Comparison of ENCODE assay signal across 26 mouse cellular contexts in genomic region chr5:72003811-72004435, GRCm38 (mm10).
DNase-seq lines count a peak whose midpoint lies in the region; TF ChIP-seq lines count a peak whose summit lies in the region.
"Had no signal": no experiment of that assay in that cellular context is flagged by ENCODE, and none has a peak within 500 bp of the region (broad histone marks: within the 10 kb centered on the region; RNA-seq: fewer than 3 reads in every experiment).

No protein-coding gene starts in this region.

- no peak for TF ChIP-seq POLR2A in kidney, adult 2 months (IDR thresholded peaks at IDR 0.05; ENCODE audit: low read depth, low read length)

- no peaks in the 10 kb centered on the region for H3K27me3 ChIP-seq in kidney, adult 2 months (replicated peaks; ENCODE audit: control insufficient read depth, insufficient read depth, low read length)
- H3K27me3 ChIP-seq: heart, embryonic 12.5 days; hindbrain, embryonic 15.5 days; stomach, embryonic 15.5 days had no signal

- DNase-seq in adrenal gland, adult (ENCODE audit: inconsistent age in 2 of 2, low spot score in 1 of 2) = peak; percentile 15 to 60
- no peak for DNase-seq in adrenal gland, adult 18-20 months (ENCODE audit: low spot score in 2 of 2)
- DNase-seq in kidney, adult 2 months = peak; percentile 74
- DNase-seq in kidney, postnatal 10 days = no peak
- peak; percentile 15 for DNase-seq in adrenal gland, postnatal 10 days
- DNase-seq in kidney, postnatal 14 days = peak; percentile 9
- DNase-seq in urinary bladder, postnatal 10 days (ENCODE audit: low spot score) = no peak
- DNase-seq in spleen, adult 12 weeks (ENCODE audit: low spot score) = no peak
- DNase-seq: cerebellum, adult 8-10 months; cerebellum, postnatal 36 days; gastrocnemius, postnatal 36 days; heart, adult 2 months; heart, postnatal 4 days; layer of hippocampus, postnatal 36 days; left cerebral cortex, postnatal 4 days; lung, adult 2 months; lung, postnatal 10 days; midbrain, embryonic 14.5 days; right cerebral cortex, postnatal 14 days had no signal

- H3K4me1 ChIP-seq in kidney, adult 2 months (ENCODE audit: control insufficient read depth, insufficient read depth, low read length) = peaks cover 4% of the 10 kb centered on the region; the same call in 1 of the 2 replicates
- H3K4me1 ChIP-seq: heart, embryonic 12.5 days; hindbrain, embryonic 15.5 days; stomach, embryonic 15.5 days had no signal

- no peak overlapping the region for H3K27ac ChIP-seq in kidney, adult 2 months (ENCODE audit: insufficient read depth, low read depth, low read length)
- H3K27ac ChIP-seq: heart, adult 2 months; hindbrain, embryonic 15.5 days; kidney, postnatal 0 days; liver, embryonic 14.5 days; macrophage; stomach, embryonic 15.5 days had no signal

- TF ChIP-seq CTCF in kidney, adult 2 months (conservative IDR thresholded peaks at IDR 0.05; ENCODE audit: insufficient read depth, insufficient read length, low read depth, low read length) = no peak

- H3K4me3 ChIP-seq in kidney, adult 2 months (ENCODE audit: insufficient read depth, low read depth, low read length) = no peak overlapping the region
- H3K4me3 ChIP-seq: heart, adult 2 months; heart, embryonic 12.5 days; hindbrain, embryonic 15.5 days; stomach, embryonic 15.5 days had no signal

- no peaks in the 10 kb centered on the region for H3K36me3 ChIP-seq in kidney, adult 2 months (ENCODE audit: control insufficient read depth, insufficient read depth, low read length)
- H3K36me3 ChIP-seq: G1E; heart, embryonic 12.5 days; hindbrain, embryonic 15.5 days; stomach, embryonic 15.5 days had no signal

- WGBS in kidney, adult 2 months = 43% methylated on average over 3 of the region's 3 CpGs

Comparison
In these comparisons a context has a peak if more than half of its experiments do, and no peak if none do; other contexts are left out.
1. DNase-seq: peak in adrenal gland, adult (2 of 2), kidney, adult 2 months (single experiment), adrenal gland, postnatal 10 days (single experiment) and kidney, postnatal 14 days (single experiment); none in adrenal gland, adult 18-20 months (0 of 2), kidney, postnatal 10 days (single experiment), urinary bladder, postnatal 10 days (single experiment) and spleen, adult 12 weeks (single experiment).